Mouse (Mus musculus) kidney, embryonic 14.5 days (tissue): ENCODE measurements around the gene Endod1. TPM values are rescaled to one million over a fixed set of nuclear protein-coding genes. Genes with fewer than 3 reads are reported as not detected.

Experiments
- ATAC-seq: fragments of 200-750 bp; cut with Nextera tagmentation; 2 replicates; pipeline ENCODE4 v1.8.0; 2017; ENCODE audit warnings: moderate number of reproducible peaks, mild to moderate bottlenecking, moderate TSS enrichment, moderate library complexity; ENCODE audit not compliant: low FRiP score, low TSS enrichment
- H3K27ac ChIP-seq: fragments of 300-500 bp; sonication (generic); 2 replicates; pipeline ENCODE4 v1.5.1; 2014; ENCODE audit warnings: low read depth, mild to moderate bottlenecking, low read length, moderate library complexity, mixed read lengths
- H3K27me3 ChIP-seq: fragments of 300-500 bp; sonication (generic); 2 replicates; pipeline ENCODE4 v1.6.1; 2014; ENCODE audit warnings: mild to moderate bottlenecking, low read length; ENCODE audit not compliant: control insufficient read depth, insufficient read depth
- H3K36me3 ChIP-seq: fragments of 300-500 bp; sonication (generic); 2 replicates; pipeline ENCODE4 v1.6.1; 2014; ENCODE audit warnings: low read length, mixed read lengths; ENCODE audit not compliant: control insufficient read depth, insufficient read depth
- H3K4me1 ChIP-seq: fragments of 300-500 bp; sonication (generic); 2 replicates; pipeline ENCODE4 v1.6.1; 2014; ENCODE audit warnings: low read length, mixed read lengths; ENCODE audit not compliant: control insufficient read depth, insufficient read depth
- H3K4me2 ChIP-seq: fragments of 300-500 bp; sonication (generic); replicated peaks from 2 replicates; pipeline ENCODE4 v1.6.1; 2014; ENCODE audit warnings: low read depth, mild to moderate bottlenecking, low read length
- H3K4me3 ChIP-seq: fragments of 300-500 bp; sonication (generic); 2 replicates; pipeline ENCODE4 v1.5.1; 2014; ENCODE audit warnings: mild to moderate bottlenecking, low read length
- H3K9ac ChIP-seq: fragments of 300-500 bp; sonication (generic); 2 replicates; pipeline ENCODE4 v1.6.1; 2014; ENCODE audit warnings: low read depth, mild to moderate bottlenecking, low read length, moderate library complexity
- H3K9me3 ChIP-seq: fragments of 300-500 bp; sonication (generic); 2 replicates; pipeline ENCODE4 v1.6.1; 2016; ENCODE audit warnings: low read length; ENCODE audit not compliant: control insufficient read depth
- WGBS: fragments of 180-500 bp; shearing (Covaris S2); extraction: QIAGEN DNeasy Blood & Tissue Kit; methylation state at CpG from one replicate; pipeline ENCODE4 v1.1.7; 2014; 5-methylcytosine and 5-hydroxymethylcytosine counted together
- polyA plus RNA-seq: library from polyadenylated mRNA; unstranded; fragments of >200 nt; fragmentation: Nextera tagmentation; extraction: Ambion mirVana; gene quantifications from 2 replicates; pipeline ENCODE4 v1.2.1, GENCODE M21; 2014

Gene Endod1
- polyA plus RNA-seq, 1 experiment from 2014 or later, result 13.9 TPM

GRCm38 (mm10) chr9:14369271-14369670 is 12.0 kb downstream of the Endod1 start:
- Histone ChIP-seq H3K36me3 (no peaks in the 10 kb centered on the region), H3K9ac (no peak overlapping the region), H3K4me2 (no peak overlapping the region)

DNA sequence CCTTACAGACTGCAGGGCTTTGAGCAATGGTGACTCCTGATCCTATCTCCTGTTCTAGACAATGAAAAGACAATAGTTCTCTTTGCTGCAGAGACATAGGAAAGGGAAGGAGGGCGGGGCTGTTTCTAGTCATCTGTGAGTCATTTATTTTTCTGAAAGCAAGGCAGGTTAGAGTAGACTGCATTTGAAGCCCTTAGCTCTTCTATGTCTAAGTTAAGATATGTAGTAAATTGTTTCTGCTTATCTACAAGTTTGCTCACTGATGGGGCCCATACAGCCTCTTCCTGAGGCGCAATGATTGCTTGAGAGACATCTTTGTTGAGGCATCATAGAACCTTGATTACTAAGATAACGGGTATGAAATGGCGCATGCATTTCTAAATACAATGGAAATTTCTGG is 13.5 kb downstream of the Endod1 start:
- WGBS, result 94% methylated on average over 4 of the region's 4 CpGs
- no peaks in the 10 kb centered on the region for H3K27me3 ChIP-seq
- H3K9me3 ChIP-seq, result no peaks in the 10 kb centered on the region; the same call in 1 of the 2 replicates
- H3K4me3 ChIP-seq, result no peak overlapping the region
- no peak overlapping the region for H3K9ac ChIP-seq
- no peak for ATAC-seq
- no peaks in the 10 kb centered on the region for H3K4me1 ChIP-seq
- no peaks in the 10 kb centered on the region for H3K36me3 ChIP-seq
- H3K27ac ChIP-seq, result no peak overlapping the region
- H3K4me2 ChIP-seq, result no peak overlapping the region

More at GRCm38 (mm10) chr9:14369271-14369670, 12.0 kb downstream of the Endod1 start:
- Histone ChIP-seq H3K27ac (no peak overlapping the region), H3K4me3 (no peak overlapping the region), H3K4me1 (no peaks in the 10 kb centered on the region), H3K9me3 (no peaks in the 10 kb centered on the region; the same call in 1 of the 2 replicates), H3K27me3 (no peaks in the 10 kb centered on the region)
- ATAC-seq, result no peak

- Histone ChIP-seq H3K27me3 (no peaks in the 10 kb centered on the region), H3K4me2 (no peak overlapping the region), H3K4me3 (no peak overlapping the region), H3K9ac (no peak overlapping the region), H3K36me3 (no peaks in the 10 kb centered on the region), H3K27ac (no peak overlapping the region), H3K4me1 (no peaks in the 10 kb centered on the region), H3K9me3 (no peaks in the 10 kb centered on the region; the same call in 1 of the 2 replicates)
- ATAC-seq, result no peak
- WGBS, result 63% methylated on average over 4 of the region's 4 CpGs
Measured at GRCm38 (mm10) chr9:14365481-14366125, 15.7 kb downstream of the Endod1 start.

- no peak for ATAC-seq
- H3K9me3 ChIP-seq, result no peaks in the 10 kb centered on the region; the same call in 1 of the 2 replicates
- WGBS, result 95% methylated on average over 9 of the region's 9 CpGs
- H3K36me3 ChIP-seq, result no peaks in the 10 kb centered on the region
- no peaks in the 10 kb centered on the region for H3K4me1 ChIP-seq
- no peaks in the 10 kb centered on the region for H3K27me3 ChIP-seq
- no peak overlapping the region for H3K4me3 ChIP-seq
- no peak overlapping the region for H3K9ac ChIP-seq
- H3K4me2 ChIP-seq, result no peak overlapping the region
- H3K27ac ChIP-seq, result no peak overlapping the region
Measured at GRCm38 (mm10) chr9:14364719-14365118, 16.6 kb downstream of the Endod1 start.

- Histone ChIP-seq H3K9me3 (no peaks in the 10 kb centered on the region), H3K4me3 (no peak overlapping the region), H3K27me3 (no peaks in the 10 kb centered on the region), H3K4me1 (no peaks in the 10 kb centered on the region), H3K27ac (no peak overlapping the region), H3K4me2 (no peak overlapping the region), H3K9ac (no peak overlapping the region), H3K36me3 (no peaks in the 10 kb centered on the region)
- WGBS, result 82% methylated on average over 6 of the region's 6 CpGs
- no peak for ATAC-seq
Measured at GRCm38 (mm10) chr9:14363540-14363939, 17.8 kb downstream of the Endod1 start.

DNA sequence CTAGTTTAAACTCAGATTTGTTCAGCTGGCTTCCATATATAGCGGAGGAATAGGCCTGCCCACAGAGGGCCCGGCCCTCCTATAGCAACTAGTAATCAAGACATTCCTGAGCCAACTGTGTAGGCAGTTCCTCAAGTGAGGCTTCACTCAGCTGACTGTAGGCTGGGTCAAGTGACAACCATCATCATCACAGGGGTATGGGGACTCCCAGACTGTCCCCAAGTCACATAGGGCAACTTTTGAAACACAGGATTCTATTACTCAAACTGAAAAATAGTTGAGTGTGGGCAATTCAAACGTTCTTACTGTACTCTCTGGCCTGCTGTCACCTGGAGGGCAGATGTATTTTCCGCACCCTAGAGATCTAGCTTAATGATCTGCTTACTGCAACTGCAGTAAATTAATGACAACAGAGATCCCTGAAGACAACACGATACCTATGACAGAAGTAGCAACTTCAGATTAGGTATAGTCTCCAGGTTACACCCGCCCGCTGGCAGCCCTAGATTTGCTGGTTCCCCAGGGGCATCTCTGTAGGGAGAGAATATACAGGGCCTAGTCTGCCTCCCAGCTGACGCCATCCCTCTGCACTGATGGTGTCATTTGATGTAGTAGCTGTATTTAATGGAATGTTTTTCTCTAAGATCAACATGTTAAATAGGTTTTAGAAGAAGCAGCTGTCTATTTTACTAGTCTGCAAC is 19.1 kb downstream of the Endod1 start:
- no peak overlapping the region for H3K27ac ChIP-seq
- 81% methylated on average over 8 of the region's 8 CpGs for WGBS
- no peak for ATAC-seq
- no peaks in the 10 kb centered on the region for H3K27me3 ChIP-seq
- H3K36me3 ChIP-seq, result no peaks in the 10 kb centered on the region
- no peaks in the 10 kb centered on the region for H3K4me1 ChIP-seq
- H3K9me3 ChIP-seq, result no peaks in the 10 kb centered on the region
- no peak overlapping the region for H3K4me3 ChIP-seq
- no peak overlapping the region for H3K4me2 ChIP-seq
- H3K9ac ChIP-seq, result no peak overlapping the region

- Histone ChIP-seq H3K4me2 (no peak overlapping the region), H3K9ac (no peak overlapping the region), H3K36me3 (0 out of 2 replicates have a peak, but pooled peaks cover 3% of the 10 kb centered on the region), H3K27ac (no peak overlapping the region), H3K9me3 (no peaks in the 10 kb centered on the region), H3K4me1 (no peaks in the 10 kb centered on the region), H3K4me3 (no peak overlapping the region), H3K27me3 (no peaks in the 10 kb centered on the region)
- no peak for ATAC-seq
- WGBS, result 78% methylated on average over 4 of the region's 4 CpGs
Measured at GRCm38 (mm10) chr9:14357033-14357432, 24.3 kb downstream of the Endod1 start.

DNA sequence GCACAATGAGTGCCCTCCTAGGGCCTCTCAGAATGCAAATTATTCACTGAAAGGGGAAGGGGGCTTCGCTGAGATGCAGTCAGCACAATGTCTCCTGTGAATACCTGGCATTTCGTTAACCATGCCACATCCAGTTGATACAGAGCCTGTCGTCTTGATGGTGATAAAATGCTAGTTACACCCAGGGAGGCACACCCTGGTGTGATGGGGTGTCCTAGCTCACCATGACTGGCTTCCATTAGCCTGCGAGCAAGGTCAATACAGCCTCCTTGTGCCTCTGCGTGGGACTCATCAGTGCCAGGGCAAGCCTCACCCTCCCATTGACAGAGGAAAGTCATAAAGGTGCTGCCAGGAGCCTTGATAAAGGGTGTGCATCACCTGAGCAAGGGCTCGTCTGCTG is 26.5 kb downstream of the Endod1 start:
- H3K27me3 ChIP-seq, result no peaks in the 10 kb centered on the region
- H3K4me3 ChIP-seq, result no peak overlapping the region
- no peaks in the 10 kb centered on the region for H3K4me1 ChIP-seq
- no peaks in the 10 kb centered on the region for H3K9me3 ChIP-seq
- no peak overlapping the region for H3K27ac ChIP-seq
- WGBS, result 76% methylated on average over 6 of the region's 6 CpGs
- no peak overlapping the region for H3K9ac ChIP-seq
- no peak for ATAC-seq
- H3K36me3 ChIP-seq, result 0 out of 2 replicates have a peak, but pooled peaks cover 3% of the 10 kb centered on the region
- no peak overlapping the region for H3K4me2 ChIP-seq

GRCm38 (mm10) chr9:14352337-14352736 is 29.0 kb downstream of the Endod1 start:
- WGBS, result 82% methylated on average over 1 of the region's 1 CpGs
- H3K9me3 ChIP-seq, result no peaks in the 10 kb centered on the region
- no peak for ATAC-seq
- no peak overlapping the region for H3K4me3 ChIP-seq
- H3K36me3 ChIP-seq, result 0 out of 2 replicates have a peak, but pooled peaks cover 3% of the 10 kb centered on the region
- no peaks in the 10 kb centered on the region for H3K4me1 ChIP-seq
- no peaks in the 10 kb centered on the region for H3K27me3 ChIP-seq
- no peak overlapping the region for H3K27ac ChIP-seq
- no peak overlapping the region for H3K4me2 ChIP-seq
- no peak overlapping the region for H3K9ac ChIP-seq
